8 mouse cellular contexts compared by ENCODE assay signal in genomic region chr5:90366121-90367066, GRCm38 (mm10). TPM values are rescaled to one million over a fixed set of nuclear protein-coding genes. Genes with fewer than 3 reads are reported as not detected.
DNase-seq lines count a peak whose midpoint lies in the region; ATAC-seq and TF ChIP-seq lines count a peak whose summit lies in the region.

Gene Ankrd17, minus strand, starts transcription at chr5:90366577.

- H3K9ac ChIP-seq in ES-E14 (ENCODE audit: insufficient read depth, low read depth, low read length, poor library complexity, severe bottlenecking), result peak within 1 kb of the TSS; percentile 97
- H3K9ac ChIP-seq in forebrain, embryonic 16.5 days (replicated peaks; ENCODE audit: low read depth, low read length), result peak within 1 kb of the TSS; percentile 98
- H3K9ac ChIP-seq in lung, embryonic 15.5 days, result peak within 1 kb of the TSS; percentile 94

- intact Hi-C loops in heart, postnatal 36 days (cut with DNase I), result loop anchor here (1.0 kb wide), 1 partner anchor 143 kb away; no protein-coding TSS in a partner anchor

- under 1% methylated on average over 69 of the region's 104 CpGs for WGBS in forebrain, embryonic 16.5 days
- WGBS in lung, embryonic 15.5 days, result under 1% methylated on average over 73 of the region's 104 CpGs

- in situ Hi-C loops in ES-E14 (cut with MboI; ENCODE audit: low sequenced_read_pairs in 2 of 2, unreplicated experiment in 2 of 2), result loop anchor here in 1 of 2 experiments (10.0 kb wide), 1 partner anchor 142 kb away; the partner anchor contains the start of gene Cox18

- H3K36me3 ChIP-seq in ES-E14 (ENCODE audit: control insufficient read depth, insufficient read depth, low read length, poor library complexity, severe bottlenecking), result peaks cover 2% of the 10 kb centered on the region; the same call in 1 of the 2 replicates
- H3K36me3 ChIP-seq in forebrain, embryonic 16.5 days (ENCODE audit: control insufficient read depth, insufficient read depth), result no peaks in the 10 kb centered on the region
- no peaks in the 10 kb centered on the region for H3K36me3 ChIP-seq in lung, embryonic 15.5 days

- ATAC-seq in forebrain, embryonic 16.5 days, result peak; percentile 95
- ATAC-seq in lung, embryonic 15.5 days (ENCODE audit: borderline replicate concordance, extremely low read depth, low FRiP score, low TSS enrichment), result peak; percentile 94

- DNase-seq in ES-E14 (ENCODE audit: low read depth, low spot score), result peak; percentile 80
- peak; percentile 93 for DNase-seq in cerebellum, adult 11-12 months
- peak; percentile 90 to 93 for DNase-seq in heart, postnatal 36 days
- peak; percentile 88 to 91 for DNase-seq in layer of hippocampus, adult 8-10 months (ENCODE audit: low spot score in 2 of 2)
- DNase-seq in ovary, adult 18-20 months (ENCODE audit: low spot score), result peak; percentile 87
- DNase-seq in thymus, postnatal 0 days (ENCODE audit: low spot score), result peak; percentile 91

- 0 out of 4 replicates have a peak, but pooled peaks cover 0 to 2% of the 10 kb centered on the region in 2 experiments for H3K4me1 ChIP-seq in ES-E14 (ENCODE audit: control insufficient read depth in 2 of 2, insufficient read depth in 2 of 2, low read length in 2 of 2, poor library complexity in 1 of 2)
- H3K4me1 ChIP-seq in forebrain, embryonic 16.5 days (replicated peaks; ENCODE audit: control insufficient read depth, insufficient read depth, low read length), result peaks cover 26% of the 10 kb centered on the region
- H3K4me1 ChIP-seq in lung, embryonic 15.5 days, result peaks cover 27% of the 10 kb centered on the region

- H3K4me2 ChIP-seq in forebrain, embryonic 16.5 days (ENCODE audit: low read length), result peak within 1 kb of the TSS; percentile 67
- peak within 1 kb of the TSS; percentile 64 for H3K4me2 ChIP-seq in lung, embryonic 15.5 days

- peak within 1 kb of the TSS; percentile 95 to 100 for H3K4me3 ChIP-seq in ES-E14 (ENCODE audit: insufficient read depth in 1 of 2, low read depth in 1 of 2, low read length in 2 of 2, poor library complexity in 1 of 2, severe bottlenecking in 1 of 2)
- peak within 1 kb of the TSS; percentile 95 for H3K4me3 ChIP-seq in forebrain, embryonic 16.5 days (replicated peaks; ENCODE audit: low read length)
- H3K4me3 ChIP-seq in lung, embryonic 15.5 days, result peak within 1 kb of the TSS; percentile 75

- peak within 1 kb of the TSS; percentile 91 for H3K27ac ChIP-seq in ES-E14 (ENCODE audit: insufficient read depth, low read depth, low read length, poor library complexity, severe bottlenecking)
- H3K27ac ChIP-seq in forebrain, embryonic 16.5 days (ENCODE audit: low read length), result peak within 1 kb of the TSS; percentile 99
- H3K27ac ChIP-seq in lung, embryonic 15.5 days, result peak within 1 kb of the TSS; percentile 99

- no peaks in the 10 kb centered on the region for H3K27me3 ChIP-seq in forebrain, embryonic 16.5 days (replicated peaks; ENCODE audit: control insufficient read depth, insufficient read depth, low read length)
- H3K27me3 ChIP-seq in lung, embryonic 15.5 days, result no peaks in the 10 kb centered on the region

- H3K9me3 ChIP-seq in ES-E14 (ENCODE audit: control insufficient read depth, insufficient read depth, low read depth, low read length), result no peaks in the 10 kb centered on the region
- H3K9me3 ChIP-seq in forebrain, embryonic 16.5 days (ENCODE audit: control insufficient read depth, low read length), result no peaks in the 10 kb centered on the region
- no peaks in the 10 kb centered on the region for H3K9me3 ChIP-seq in lung, embryonic 15.5 days

TF ChIP-seq in ES-E14, 5 proteins besides CTCF, POLR2A, EP300 and RAD21:
- TF ChIP-seq ZC3H11A (IDR thresholded peaks at IDR 0.05; ENCODE audit: borderline replicate concordance, low read depth, low read length) (no peak), HCFC1 (IDR thresholded peaks at IDR 0.05; ENCODE audit: borderline replicate concordance, insufficient read depth, low read length) (peak; percentile 81), CHD2 (IDR thresholded peaks at IDR 0.05; ENCODE audit: low read depth, low read length) (peak; percentile 62; the same call in 1 of the 2 replicates), ZNF384 (IDR thresholded peaks at IDR 0.05; ENCODE audit: low read depth, low read length) (no peak)

RNA-seq across cellular contexts. Expression of gene Ankrd17, which starts in this region (rescaled TPM):
- total RNA-seq in ES-E14 (2012; rRNA removed), result 61.2 and 70.0 TPM in 2 replicates
- 30.4 and 32.5 TPM in 2 replicates for polyA plus RNA-seq in forebrain, embryonic 16.5 days (2015; fragmentation: Nextera tagmentation; extraction: Ambion mirVana)
- 10 to 100 TPM; 65.9 to 68.3 TPM for total RNA-seq in heart, postnatal 36 days (2021)
- 100 to 1,000 TPM; 100 to 122 (median 114) TPM for total RNA-seq in layer of hippocampus, adult 8-10 months (2022)
- polyA plus RNA-seq in lung, embryonic 15.5 days (2015; fragmentation: Nextera tagmentation; extraction: Ambion mirVana), result 20.4 and 21.6 TPM in 2 replicates
- 19.0 and 26.4 TPM in 2 replicates for polyA plus RNA-seq in thymus, postnatal 0 days (2015; fragmentation: Nextera tagmentation; extraction: Ambion mirVana)

Comparison
In these comparisons a context has a peak if more than half of its experiments do, and no peak if none do; other contexts are left out.
1. Peak in every context shown above with its lines: DNase-seq, ATAC-seq, H3K4me3 ChIP-seq and H3K27ac ChIP-seq.